Mouse (Mus musculus): ENCODE measurements at regions not wholly inside any gene's neighbourhood (a gene's known extent, or its start where the extent isn't known, plus 50 kb on each side); places are given as distances from the start of the nearest gene placed in this dataset.
"Not testable (repeated sequence)": the region's sequence is repeated elsewhere in the genome, so short reads cannot be mapped to it uniquely, and the experiment has no call there.

GRCm38 (mm10) chr12:65420127-65420526 lies 194.8 kb downstream of the Wdr20rt start:
- no peak for DNase-seq (ENCODE audit: low spot score in 2 of 2)

DNA sequence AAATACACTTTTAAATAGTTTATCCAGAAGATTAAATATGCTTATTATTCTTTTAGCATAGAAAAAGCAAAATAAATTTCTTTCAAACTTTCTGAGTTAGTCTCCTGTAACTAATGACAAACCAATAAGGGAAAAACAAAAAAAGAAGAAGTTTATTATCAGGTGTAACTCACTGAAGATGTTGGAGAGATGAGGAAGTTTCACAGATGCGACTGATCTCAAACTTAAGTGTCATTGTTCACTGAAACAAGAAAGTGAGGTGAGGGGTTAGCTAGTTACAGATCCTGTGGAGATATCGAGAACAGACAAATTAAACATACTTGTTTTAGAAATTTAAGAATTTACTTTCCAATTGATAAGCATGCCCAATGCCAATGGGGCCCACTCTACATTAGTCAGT lies 199.2 kb downstream of the Wdr20rt start:
- no peak for DNase-seq (ENCODE audit: low spot score in 2 of 2)

DNA sequence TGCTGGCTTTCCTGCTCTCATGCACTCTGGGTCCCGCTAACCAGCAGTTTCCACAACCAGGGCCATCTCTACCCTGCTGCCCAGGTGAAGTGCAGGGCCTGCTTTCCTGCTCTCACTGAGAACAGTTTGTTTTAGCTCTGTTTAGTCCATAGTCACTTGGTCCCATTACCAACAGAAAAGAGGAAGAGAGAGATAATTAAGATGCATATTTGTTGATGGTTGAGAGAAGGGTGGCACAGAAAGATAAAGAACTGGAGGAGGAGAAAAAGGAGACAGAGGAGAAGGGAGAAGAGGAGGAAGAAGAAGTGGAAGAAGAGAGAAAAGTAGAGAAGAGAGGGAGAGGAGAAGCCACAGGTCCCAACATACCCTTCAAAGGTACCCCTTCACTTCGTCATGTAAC lies 200.1 kb downstream of the Wdr20rt start:
- no peak for DNase-seq (ENCODE audit: low spot score in 2 of 2)

DNA sequence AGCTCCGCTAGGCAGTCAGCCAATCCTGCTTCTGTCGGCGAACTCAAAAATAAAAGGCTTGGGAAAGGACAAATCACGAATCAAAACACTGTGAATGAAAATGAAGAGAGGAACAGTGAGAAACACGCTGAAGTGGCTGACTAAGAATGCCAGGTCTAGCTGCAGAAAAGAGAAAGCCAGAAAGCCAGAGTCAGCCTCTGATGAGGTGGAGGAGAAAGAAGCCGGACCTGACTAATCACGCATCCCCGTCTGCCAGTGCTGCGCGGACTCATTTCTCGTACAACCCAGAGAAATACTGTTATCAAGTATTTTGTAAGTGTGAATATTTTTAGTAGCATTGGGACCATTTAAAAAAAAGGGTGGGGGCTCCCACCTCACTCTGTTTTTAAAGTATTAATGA lies 201.6 kb downstream of the Wdr20rt start:
- no peak for DNase-seq (ENCODE audit: low spot score in 2 of 2)

DNA sequence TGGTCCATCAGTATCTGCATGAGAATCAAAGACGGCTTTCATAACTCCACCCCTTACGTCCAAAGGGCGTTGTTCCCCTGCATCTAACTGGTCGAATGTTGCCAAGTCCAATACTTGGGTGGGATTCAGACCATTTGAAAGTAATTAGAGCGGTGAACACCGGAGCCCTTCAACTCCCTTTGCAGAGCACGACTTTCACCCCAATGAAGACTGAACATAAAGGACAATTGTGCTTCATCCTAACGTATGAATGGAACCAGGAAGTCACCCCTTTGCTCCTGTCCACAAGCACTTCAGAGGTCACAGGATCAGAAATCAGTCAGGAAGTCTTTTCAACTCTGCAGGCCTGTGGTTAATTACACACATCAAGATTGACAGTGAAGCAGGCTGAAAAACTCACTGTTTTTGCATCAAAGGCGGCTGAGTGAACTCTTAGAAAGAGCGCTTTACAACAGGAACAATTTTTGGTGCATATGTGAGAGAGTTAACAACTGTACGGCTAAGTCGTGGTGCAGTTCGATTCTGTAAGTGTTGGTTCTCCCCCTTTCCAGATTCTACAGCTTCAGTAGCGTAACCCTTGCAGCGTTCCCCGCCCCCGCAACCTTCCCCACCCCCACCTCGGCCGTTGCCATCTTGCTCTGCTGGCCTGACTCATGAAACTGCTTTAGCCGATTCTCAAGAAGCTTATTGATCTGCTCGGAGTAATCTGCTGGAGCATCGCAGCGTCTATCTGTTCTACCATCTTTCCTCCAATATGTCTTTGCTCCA lies 203.1 kb downstream of the Wdr20rt start:
- DNase-seq (ENCODE audit: low spot score in 2 of 2), result no peak

- no peak for DNase-seq (ENCODE audit: low spot score in 2 of 2)
These were observed 225.5 kb downstream of the Wdr20rt start for GRCm38 (mm10) chr12:65450845-65451244.

GRCm38 (mm10) chr12:65455683-65456082 lies 230.4 kb downstream of the Wdr20rt start:
- DNase-seq (ENCODE audit: low spot score in 2 of 2), result no peak

DNA sequence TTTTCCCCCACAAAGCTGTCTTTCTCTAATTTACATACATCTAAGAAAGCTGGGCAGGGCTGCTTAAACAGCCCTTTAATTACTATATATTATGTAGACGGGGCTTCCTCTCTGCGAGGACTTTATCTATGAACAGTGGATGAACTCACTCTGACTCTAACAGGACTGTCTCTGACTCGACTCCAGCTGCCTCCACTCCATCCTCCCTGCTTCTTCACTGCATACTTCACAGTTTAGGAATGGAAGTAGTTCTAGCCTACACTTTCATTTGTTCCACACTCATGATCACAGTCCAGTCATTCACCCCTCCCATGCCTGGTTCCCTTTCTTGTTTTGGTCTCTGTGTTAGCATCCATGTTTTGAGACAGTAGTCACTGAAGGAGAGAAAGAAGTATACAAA lies 231.6 kb downstream of the Wdr20rt start:
- DNase-seq (ENCODE audit: low spot score in 2 of 2), result no peak

DNA sequence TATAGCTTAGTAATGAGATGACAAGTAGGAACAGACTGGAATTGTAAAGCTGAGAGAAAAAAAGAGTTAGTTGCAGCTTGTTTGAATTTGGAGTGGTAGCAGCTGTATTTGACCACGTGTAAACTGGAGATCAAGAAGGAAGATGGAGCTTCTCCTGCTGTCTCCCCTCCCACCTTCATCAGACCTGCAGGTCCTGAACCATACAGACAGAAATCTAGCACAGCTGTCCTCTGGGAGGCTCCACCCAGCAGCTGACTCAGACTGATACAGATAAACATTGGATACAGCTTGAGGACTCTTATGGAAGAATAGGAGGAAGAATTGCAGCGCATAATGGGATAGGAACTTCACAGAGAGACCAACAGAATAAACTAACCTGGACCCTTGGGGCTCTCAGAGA lies 238.9 kb downstream of the Wdr20rt start:
- DNase-seq (ENCODE audit: low spot score in 2 of 2), result no peak

GRCm38 (mm10) chr12:65478674-65479073 lies 253.4 kb downstream of the Wdr20rt start:
- DNase-seq (ENCODE audit: low spot score in 2 of 2), result not testable (repeated sequence)

- DNase-seq (ENCODE audit: low spot score in 2 of 2), result no peak
These were observed 255.5 kb downstream of the Wdr20rt start for GRCm38 (mm10) chr12:65480829-65481228.

GRCm38 (mm10) chr12:65491092-65491491 lies 265.8 kb downstream of the Wdr20rt start:
- DNase-seq (ENCODE audit: low spot score in 2 of 2), result no peak

DNA sequence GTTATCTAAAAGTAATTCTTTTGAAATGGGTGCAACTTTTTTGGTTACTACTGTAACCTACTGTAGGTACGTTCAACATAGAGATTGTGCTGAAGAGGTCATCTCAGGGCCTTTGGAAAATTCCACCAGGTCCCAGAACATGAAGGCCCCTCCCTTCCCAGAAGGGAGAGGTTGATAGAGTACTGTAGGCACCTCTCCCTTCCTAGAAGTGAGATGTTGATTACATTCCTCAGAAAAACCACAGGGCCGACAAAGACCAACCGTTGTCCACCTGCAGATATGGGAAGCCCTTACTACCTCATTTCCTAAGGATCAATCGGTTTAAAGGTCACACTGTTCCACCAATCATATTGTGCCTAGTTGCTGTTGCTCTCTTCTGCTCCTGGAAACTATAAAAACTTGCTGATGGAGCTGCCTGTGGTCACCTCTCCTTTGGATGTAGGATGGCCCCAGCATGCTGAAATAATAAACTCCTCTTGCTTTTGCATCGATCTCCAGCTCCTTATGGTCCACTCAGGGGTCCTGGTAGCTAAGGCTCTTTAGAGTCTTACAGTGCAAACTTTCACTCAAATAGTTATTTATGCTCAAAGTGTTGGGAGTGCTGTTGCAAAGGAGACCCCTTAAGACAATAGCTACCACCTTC lies 269.2 kb downstream of the Wdr20rt start:
- no peak for DNase-seq (ENCODE audit: low spot score in 2 of 2)

- DNase-seq (ENCODE audit: low spot score in 2 of 2), result no peak
These were observed 271.3 kb downstream of the Wdr20rt start for GRCm38 (mm10) chr12:65496613-65497012.

DNA sequence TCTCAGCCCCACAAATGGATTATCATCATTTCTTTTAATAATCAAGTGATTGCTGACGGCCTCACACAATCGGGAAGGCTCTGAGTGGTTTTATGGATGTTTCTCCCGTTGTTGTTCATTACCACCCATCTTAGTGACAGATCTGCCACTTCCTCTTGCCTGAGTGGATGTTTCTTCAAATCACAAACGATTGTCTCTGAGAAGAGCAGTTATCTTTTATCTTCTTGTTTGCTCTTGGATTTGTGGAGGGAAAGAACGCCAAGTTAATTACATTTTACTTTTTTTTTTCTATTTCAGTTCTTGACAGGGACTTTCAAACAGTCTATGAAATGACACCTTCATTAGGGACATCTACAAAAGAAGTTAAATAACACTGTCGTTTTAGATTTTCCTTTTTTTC lies 272.3 kb downstream of the Wdr20rt start:
- no peak for DNase-seq (ENCODE audit: low spot score in 2 of 2)

- no peak for DNase-seq (ENCODE audit: low spot score in 2 of 2)
These were observed 276.1 kb downstream of the Wdr20rt start for GRCm38 (mm10) chr12:65501459-65501858.

GRCm38 (mm10) chr12:65502045-65502444 lies 276.7 kb downstream of the Wdr20rt start:
- DNase-seq (ENCODE audit: low spot score in 2 of 2), result no peak

DNA sequence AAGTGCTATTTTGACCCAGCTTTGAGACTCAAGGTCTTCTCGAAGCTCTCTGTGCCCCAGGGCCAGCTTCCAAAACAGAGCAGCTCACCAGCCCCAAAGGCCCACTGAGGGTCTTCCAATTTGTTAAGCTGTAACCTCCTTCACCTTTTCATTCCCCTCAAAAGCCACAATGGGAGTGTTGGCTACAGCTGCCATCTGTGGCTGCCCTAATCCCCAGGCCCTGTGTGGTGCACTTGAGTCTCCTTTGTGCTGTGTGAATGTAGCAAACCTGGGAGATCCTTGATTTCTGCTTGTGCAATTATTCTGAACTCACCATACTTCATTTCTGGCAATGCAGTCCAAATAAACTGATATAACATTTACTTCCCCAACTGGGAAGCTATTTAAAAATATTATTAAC lies 287.8 kb downstream of the Wdr20rt start:
- DNase-seq (ENCODE audit: low spot score in 2 of 2), result no peak

DNA sequence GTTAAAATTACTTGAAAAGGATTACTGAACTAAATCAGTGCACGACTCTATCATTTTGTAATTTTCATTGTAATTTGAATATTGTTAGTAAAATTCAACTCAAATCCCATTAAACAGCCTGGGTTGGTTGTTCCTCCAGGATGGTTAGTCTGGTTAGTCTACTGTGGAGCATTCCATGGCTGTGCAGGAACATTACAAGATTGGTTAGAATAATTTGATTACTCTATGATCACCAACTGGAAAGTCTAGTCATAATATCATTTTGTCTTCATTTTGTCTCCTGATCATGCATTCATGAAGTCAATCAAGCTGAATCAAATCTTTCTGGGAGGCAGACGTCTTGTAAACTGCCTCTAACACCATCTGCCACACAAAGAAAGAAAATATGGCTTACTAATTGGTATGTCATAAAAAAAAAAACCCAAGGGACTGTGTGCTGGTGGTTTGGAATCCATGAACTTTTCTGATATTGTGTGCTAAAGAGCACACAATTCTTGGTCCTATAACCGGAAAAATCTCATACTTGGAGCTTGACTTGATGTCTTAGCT lies 308.9 kb downstream of the Wdr20rt start:
- no peak for DNase-seq (ENCODE audit: low spot score in 2 of 2)

DNA sequence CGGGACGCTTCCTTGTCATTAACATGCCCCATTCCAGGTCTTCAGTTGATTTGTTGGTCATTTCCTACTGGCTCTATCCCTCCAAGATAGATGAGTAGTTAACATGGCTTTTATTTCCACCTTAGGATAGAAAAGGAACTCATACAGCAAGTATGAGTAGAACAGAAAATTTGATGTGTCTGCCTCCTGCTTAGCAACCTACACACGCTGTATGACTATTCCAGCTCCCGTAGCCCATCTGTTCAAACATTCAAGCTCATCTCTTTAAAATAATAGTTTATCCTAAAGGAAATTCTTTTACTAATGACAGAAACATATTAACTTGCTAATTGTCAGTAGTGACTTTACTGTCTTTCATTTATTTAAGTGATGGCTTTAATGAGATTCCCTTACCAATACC lies 323.0 kb downstream of the Wdr20rt start:
- no peak for DNase-seq (ENCODE audit: low spot score in 2 of 2)

- DNase-seq (ENCODE audit: low spot score in 2 of 2), result no peak
These were observed 326.9 kb downstream of the Wdr20rt start for GRCm38 (mm10) chr12:65552230-65552629.

DNA sequence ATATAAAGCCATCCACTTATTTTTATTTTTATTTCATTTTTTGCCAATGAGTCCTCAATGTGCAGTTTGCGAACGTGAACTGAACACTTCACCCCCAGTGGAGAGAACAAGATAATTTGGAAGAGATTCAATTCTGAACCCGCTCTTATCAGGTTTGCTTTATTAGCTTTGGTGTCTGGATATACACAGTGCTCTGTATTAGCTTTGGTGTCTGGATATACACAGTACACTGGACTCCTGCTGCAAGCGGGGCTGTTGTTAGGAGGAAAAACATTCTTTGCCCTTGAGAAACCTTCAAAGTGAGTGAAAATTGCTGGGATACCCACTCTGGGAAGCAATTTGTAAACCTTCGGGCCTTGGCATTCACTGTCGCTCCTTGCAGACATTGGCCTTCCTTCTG lies 333.7 kb downstream of the Wdr20rt start:
- no peak for DNase-seq (ENCODE audit: low spot score in 2 of 2)

- DNase-seq (ENCODE audit: low spot score in 2 of 2), result no peak
These were observed 334.5 kb downstream of the Wdr20rt start for GRCm38 (mm10) chr12:65559809-65560208.
